Mouse (Mus musculus) G1E (cell line): ENCODE results near the gene Trim62.

Experiments used
- CTCF ChIP-seq: IDR thresholded peaks from 2 replicates; pipeline ENCODE4 v1.5.1; 2012; ENCODE audit warnings: low read depth, low read length, inconsistent platforms, mixed read lengths
- GATA1 ChIP-seq: IDR thresholded peaks from 2 replicates; pipeline ENCODE4 v1.6.1; 2012; ENCODE audit warnings: borderline replicate concordance, low read length, inconsistent platforms, mixed read lengths
- GATA2 ChIP-seq: IDR thresholded peaks from 2 replicates; pipeline ENCODE4 v1.6.1; 2012; ENCODE audit warnings: low read depth, low read length, inconsistent platforms, borderline replicate concordance
- POLR2AphosphoS5 ChIP-seq: IDR thresholded peaks from 2 replicates; pipeline ENCODE4 v1.6.1; 2012; ENCODE audit warnings: low read depth, low read length, inconsistent platforms; ENCODE audit not compliant: insufficient replicate concordance
- TAL1 ChIP-seq: conservative IDR thresholded peaks from 2 replicates; pipeline ENCODE4 v1.6.1; 2012; ENCODE audit warnings: low read depth, low read length, inconsistent platforms, mixed read lengths

- TF ChIP-seq GATA1 = no peak
- no peak for TF ChIP-seq CTCF
- no peak for TF ChIP-seq TAL1
- no peak for TF ChIP-seq POLR2AphosphoS5
- no peak for TF ChIP-seq GATA2
Measured at GRCm38 (mm10) chr4:128917756-128918155, 34.4 kb downstream of the Trim62 start.
